Mouse (Mus musculus) adrenal gland, adult (tissue): ENCODE data around the gene Ppfia4.
"Not testable (repeated sequence)": the region's sequence is repeated elsewhere in the genome, so short reads cannot be mapped to it uniquely, and the experiment has no call there.

Source experiments
- DNase-seq, 2 experiments: peaks; one replicate each; pipeline ENCODE4 v3.0.0; 2022 to 2023; ENCODE audit warnings: low spot score in 1 of 2; ENCODE audit not compliant: inconsistent age in 2 of 2

The Ppfia4 gene

GRCm38 (mm10) chr1:134274483-134274920 lies 58.2 kb downstream of the Ppfia4 start:
- DNase-seq = no peak

DNA sequence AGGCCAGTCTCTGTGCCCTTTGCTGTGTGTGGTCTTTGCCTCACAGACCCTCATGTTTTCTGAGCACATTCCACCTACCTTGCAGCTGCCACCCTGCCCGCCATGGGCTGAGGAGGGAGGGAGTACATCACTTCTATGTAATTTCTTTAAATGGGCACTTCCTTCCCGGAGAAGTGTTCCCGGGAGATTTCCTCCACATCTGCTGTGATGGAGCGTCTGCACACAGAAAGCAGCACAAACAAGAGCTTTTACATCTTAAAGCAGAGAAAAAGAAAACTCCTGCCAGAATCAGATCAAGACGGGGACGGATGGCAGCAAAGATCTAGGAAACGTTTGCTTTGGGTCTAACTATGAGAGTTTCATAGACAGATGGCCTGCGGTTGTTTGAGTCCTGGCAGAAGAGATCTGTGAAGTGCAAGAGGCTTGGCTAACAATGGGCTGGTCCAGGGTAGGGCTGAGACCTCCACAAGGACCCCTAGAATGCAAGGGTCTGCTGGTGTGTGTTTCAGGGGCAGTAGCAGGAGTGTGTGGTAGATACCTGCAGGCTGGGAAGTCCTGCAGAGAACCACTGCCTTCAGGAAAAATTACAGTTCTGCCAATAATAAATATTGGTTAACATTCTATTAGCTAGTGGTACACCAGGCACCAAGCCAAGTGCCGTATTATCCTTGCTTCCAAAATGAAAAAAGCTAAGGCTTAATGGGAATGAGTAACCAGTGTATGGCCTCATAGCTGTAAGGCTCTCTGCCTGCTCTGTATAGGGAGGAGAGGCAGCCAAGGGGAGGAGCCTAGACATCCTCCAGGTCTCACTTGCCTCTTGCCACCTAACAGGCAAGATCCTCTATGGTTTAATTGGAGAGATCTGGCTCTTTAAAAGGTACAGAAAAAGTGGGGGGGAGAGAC lies 59.0 kb downstream of the Ppfia4 start:
- no peak for DNase-seq

- peak in 1 of 2 experiments; percentile 50 for DNase-seq
Measured at GRCm38 (mm10) chr1:134272754-134273250, 59.9 kb downstream of the Ppfia4 start.

DNA sequence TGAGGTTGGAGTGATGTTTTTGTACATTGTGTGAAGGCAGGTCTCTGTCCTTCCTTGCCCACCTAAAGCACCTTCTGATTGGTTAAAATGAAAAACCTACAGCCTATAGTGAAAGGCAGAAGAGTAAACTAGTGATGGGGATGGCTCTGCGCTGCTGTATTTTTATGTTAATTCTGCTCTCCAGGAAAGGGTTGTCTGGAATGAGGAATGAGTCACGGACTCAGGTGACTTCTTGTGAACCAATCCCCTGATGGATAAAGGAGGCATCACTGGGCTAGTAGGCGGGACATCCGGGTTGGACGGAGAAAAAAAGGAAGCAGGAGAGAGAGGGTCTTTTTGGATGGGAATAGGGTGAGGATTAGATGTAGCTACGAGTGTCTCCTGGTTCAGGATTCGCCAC lies 62.7 kb downstream of the Ppfia4 start:
- DNase-seq = no peak

GRCm38 (mm10) chr1:134265797-134266196 lies 66.9 kb downstream of the Ppfia4 start:
- DNase-seq = no peak

GRCm38 (mm10) chr1:134264341-134264740 lies 68.4 kb downstream of the Ppfia4 start:
- DNase-seq = no peak

GRCm38 (mm10) chr1:134249681-134250080 lies 83.0 kb downstream of the Ppfia4 start:
- not testable (repeated sequence) for DNase-seq
